Mouse (Mus musculus) heart, embryonic 13.5 days (tissue): ENCODE results near the gene Sbno2. TPM values are rescaled to one million over a fixed set of nuclear protein-coding genes. Genes with fewer than 3 reads are reported as not detected.

ENCODE experiments used
- ATAC-seq: fragments of 200-750 bp; cut with Nextera tagmentation; 2 replicates; pipeline ENCODE4 v1.8.0; 2017; ENCODE audit warnings: moderate TSS enrichment; ENCODE audit not compliant: insufficient number of reproducible peaks, low FRiP score, low TSS enrichment; ENCODE audit errors: extremely low read depth
- H3K27ac ChIP-seq: fragments of 300-500 bp; sonication (generic); replicated peaks from 2 replicates; pipeline ENCODE4 v1.5.1; 2015; ENCODE audit warnings: moderate library complexity, mild to moderate bottlenecking, inconsistent platforms
- H3K27me3 ChIP-seq: fragments of 300-500 bp; sonication (generic); replicated peaks from 2 replicates; pipeline ENCODE4 v1.6.1; 2015; ENCODE audit warnings: mild to moderate bottlenecking, inconsistent platforms
- H3K36me3 ChIP-seq: fragments of 300-500 bp; sonication (generic); 2 replicates; pipeline ENCODE4 v1.6.1; 2015; ENCODE audit warnings: mild to moderate bottlenecking, inconsistent platforms
- H3K4me1 ChIP-seq: fragments of 300-500 bp; sonication (generic); 2 replicates; pipeline ENCODE4 v1.6.1; 2015; ENCODE audit warnings: inconsistent platforms
- H3K4me2 ChIP-seq: fragments of 300-500 bp; sonication (generic); 2 replicates; pipeline ENCODE4 v1.6.1; 2015; ENCODE audit warnings: inconsistent platforms, mild to moderate bottlenecking, moderate library complexity
- H3K4me3 ChIP-seq: fragments of 300-500 bp; sonication (generic); 2 replicates; pipeline ENCODE4 v1.5.1; 2015; ENCODE audit warnings: moderate library complexity, mild to moderate bottlenecking, inconsistent platforms
- H3K9ac ChIP-seq: fragments of 300-500 bp; sonication (generic); 2 replicates; pipeline ENCODE4 v1.6.1; 2015; ENCODE audit warnings: inconsistent platforms, mild to moderate bottlenecking, moderate library complexity
- H3K9me3 ChIP-seq: fragments of 300-500 bp; sonication (generic); 2 replicates; pipeline ENCODE4 v1.6.1; 2016; ENCODE audit warnings: inconsistent platforms
- WGBS: fragments of 180-500 bp; shearing (Covaris S2); methylation state at CpG from one replicate; pipeline ENCODE4 v1.1.7; 2015; ENCODE audit warnings: mixed read lengths; 5-methylcytosine and 5-hydroxymethylcytosine counted together
- polyA plus RNA-seq: library from polyadenylated mRNA; unstranded; fragments of >200 nt; fragmentation: Nextera tagmentation; extraction: Ambion mirVana; gene quantifications from 2 replicates; pipeline ENCODE4 v1.2.1, GENCODE M21; 2015

The Sbno2 gene
- polyA plus RNA-seq, 1 experiment from 2014 or later: 10.1 TPM

- peak; percentile 49 for ATAC-seq
- Histone ChIP-seq H3K9ac (peak within 1 kb of the TSS; percentile 100), H3K27me3 (no peaks in the 10 kb centered on the region), H3K27ac (peak within 1 kb of the TSS; percentile 99), H3K4me2 (peak within 1 kb of the TSS; percentile 93), H3K9me3 (no peaks in the 10 kb centered on the region), H3K36me3 (peaks cover 70% of the 10 kb centered on the region), H3K4me1 (peaks cover 66% of the 10 kb centered on the region), H3K4me3 (peak within 1 kb of the TSS; percentile 95)
- under 1% methylated on average over 41 of the region's 42 CpGs for WGBS
These were observed 42.6 kb upstream of the Sbno2 start, which contains the start of gene Midn for GRCm38 (mm10) chr10:80147719-80148601. TSS of gene Midn (plus strand) at chr10:80148272.

- Histone ChIP-seq H3K9me3 (no peaks in the 10 kb centered on the region), H3K27me3 (no peaks in the 10 kb centered on the region), H3K4me2 (peak overlapping the region; percentile 93), H3K4me1 (peaks cover 62% of the 10 kb centered on the region), H3K9ac (peak overlapping the region; percentile 100), H3K27ac (peak overlapping the region; percentile 99), H3K4me3 (peak overlapping the region; percentile 95), H3K36me3 (peaks cover 63% of the 10 kb centered on the region)
- WGBS: 46% methylated on average over 5 of the region's 5 CpGs
- no peak for ATAC-seq
These were observed 41.9 kb upstream of the Sbno2 start for GRCm38 (mm10) chr10:80147146-80147718.

GRCm38 (mm10) chr10:80146568-80147011 lies 41.2 kb upstream of the Sbno2 start:
- H3K27ac ChIP-seq: peak overlapping the region; percentile 99
- H3K9me3 ChIP-seq: no peaks in the 10 kb centered on the region
- no peaks in the 10 kb centered on the region for H3K27me3 ChIP-seq
- ATAC-seq: no peak
- H3K36me3 ChIP-seq: peaks cover 56% of the 10 kb centered on the region
- 48% methylated on average over 4 of the region's 4 CpGs for WGBS
- peak overlapping the region; percentile 100 for H3K9ac ChIP-seq
- peak overlapping the region; percentile 93 for H3K4me2 ChIP-seq
- H3K4me3 ChIP-seq: peak overlapping the region; percentile 95; the same call in 1 of the 2 replicates
- peaks cover 59% of the 10 kb centered on the region for H3K4me1 ChIP-seq

- Histone ChIP-seq H3K4me2 (peak overlapping the region; percentile 93), H3K27ac (peak overlapping the region; percentile 99), H3K9ac (peak overlapping the region; percentile 100), H3K9me3 (no peaks in the 10 kb centered on the region), H3K36me3 (peaks cover 49% of the 10 kb centered on the region), H3K4me3 (peak overlapping the region; percentile 6; the same call in 1 of the 2 replicates), H3K27me3 (no peaks in the 10 kb centered on the region), H3K4me1 (peaks cover 64% of the 10 kb centered on the region)
- ATAC-seq: no peak
- WGBS: 83% methylated on average over 6 of the region's 6 CpGs
These were observed 40.5 kb upstream of the Sbno2 start for GRCm38 (mm10) chr10:80145896-80146295.

GRCm38 (mm10) chr10:80144864-80145838 lies 39.8 kb upstream of the Sbno2 start:
- peak overlapping the region; percentile 93 for H3K4me2 ChIP-seq
- WGBS: 76% methylated on average over 20 of the region's 20 CpGs

GRCm38 (mm10) chr10:80144159-80144558 lies 38.8 kb upstream of the Sbno2 start:
- WGBS: 89% methylated on average over 12 of the region's 12 CpGs

More at GRCm38 (mm10) chr10:80144864-80145838, 39.8 kb upstream of the Sbno2 start:
- ATAC-seq: no peak
- Histone ChIP-seq H3K9ac (peak overlapping the region; percentile 100), H3K9me3 (no peaks in the 10 kb centered on the region), H3K4me3 (peak overlapping the region; percentile 6), H3K36me3 (peaks cover 43% of the 10 kb centered on the region), H3K27me3 (no peaks in the 10 kb centered on the region), H3K27ac (peak overlapping the region; percentile 99), H3K4me1 (peaks cover 69% of the 10 kb centered on the region)

GRCm38 (mm10) chr10:80143664-80144063 lies 38.3 kb upstream of the Sbno2 start:
- peak overlapping the region; percentile 59; the same call in 1 of the 2 replicates for H3K9ac ChIP-seq
- peaks cover 38% of the 10 kb centered on the region for H3K36me3 ChIP-seq
- H3K4me2 ChIP-seq: peak overlapping the region; percentile 91
- no peak overlapping the region for H3K27ac ChIP-seq
- 89% methylated on average over 7 of the region's 7 CpGs for WGBS
- H3K4me1 ChIP-seq: peaks cover 77% of the 10 kb centered on the region
- no peaks in the 10 kb centered on the region for H3K9me3 ChIP-seq
- ATAC-seq: no peak
- H3K27me3 ChIP-seq: peaks cover 10% of the 10 kb centered on the region
- H3K4me3 ChIP-seq: peak overlapping the region; percentile 79

More at GRCm38 (mm10) chr10:80144159-80144558, 38.8 kb upstream of the Sbno2 start:
- Histone ChIP-seq H3K9me3 (no peaks in the 10 kb centered on the region), H3K4me1 (peaks cover 75% of the 10 kb centered on the region), H3K9ac (peak overlapping the region; percentile 59; the same call in 1 of the 2 replicates), H3K36me3 (peaks cover 38% of the 10 kb centered on the region), H3K27me3 (peaks cover 9% of the 10 kb centered on the region; the same call in 1 of the 2 replicates), H3K27ac (0 out of 2 replicates have a peak overlapping the region, but pooled peaks have one; percentile 24), H3K4me3 (0 out of 2 replicates have a peak overlapping the region, but pooled peaks have one; percentile 4), H3K4me2 (no peak overlapping the region)
- ATAC-seq: no peak

GRCm38 (mm10) chr10:80142530-80142925 lies 37.2 kb upstream of the Sbno2 start:
- Histone ChIP-seq H3K4me3 (peak overlapping the region; percentile 79), H3K36me3 (peaks cover 38% of the 10 kb centered on the region), H3K27me3 (peaks cover 22% of the 10 kb centered on the region), H3K27ac (peak overlapping the region; percentile 93), H3K4me2 (peak overlapping the region; percentile 91), H3K4me1 (peaks cover 84% of the 10 kb centered on the region), H3K9ac (peak overlapping the region; percentile 97), H3K9me3 (no peaks in the 10 kb centered on the region)
- ATAC-seq: 0 out of 2 replicates have a peak, but pooled peaks have one; percentile 0
- 0% methylated on average over 15 of the region's 15 CpGs for WGBS

- H3K9ac ChIP-seq: peak overlapping the region; percentile 97
- peaks cover 84% of the 10 kb centered on the region for H3K4me1 ChIP-seq
- H3K27me3 ChIP-seq: peaks cover 27% of the 10 kb centered on the region
- H3K27ac ChIP-seq: peak overlapping the region; percentile 93
- peak overlapping the region; percentile 91 for H3K4me2 ChIP-seq
- H3K9me3 ChIP-seq: no peaks in the 10 kb centered on the region
- peaks cover 38% of the 10 kb centered on the region for H3K36me3 ChIP-seq
- ATAC-seq: peak; percentile 79
- peak overlapping the region; percentile 79 for H3K4me3 ChIP-seq
- under 1% methylated on average over 43 of the region's 43 CpGs for WGBS
These were observed 36.6 kb upstream of the Sbno2 start for GRCm38 (mm10) chr10:80141786-80142529.

- WGBS: 1% methylated on average over 29 of the region's 29 CpGs
- Histone ChIP-seq H3K27me3 (peaks cover 34% of the 10 kb centered on the region), H3K9ac (peak overlapping the region; percentile 74), H3K4me3 (peak overlapping the region; percentile 79), H3K36me3 (peaks cover 30% of the 10 kb centered on the region), H3K4me1 (peaks cover 83% of the 10 kb centered on the region), H3K4me2 (peak overlapping the region; percentile 91), H3K9me3 (no peaks in the 10 kb centered on the region), H3K27ac (peak overlapping the region; percentile 87)
- peak; percentile 64 for ATAC-seq
These were observed 35.9 kb upstream of the Sbno2 start for GRCm38 (mm10) chr10:80141243-80141642.
